8 mouse cellular contexts compared by ENCODE assay signal in genomic region chr11:49754958-49755665, GRCm38 (mm10). TPM values are rescaled to one million over a fixed set of nuclear protein-coding genes. Genes with fewer than 3 reads are reported as not detected.
DNase-seq lines count a peak whose midpoint lies in the region; ATAC-seq lines count a peak whose summit lies in the region.

No protein-coding gene starts in this region.

- WGBS in lung, embryonic 15.5 days: 28% methylated on average over 12 of the region's 12 CpGs

- no peaks in the 10 kb centered on the region for H3K9me3 ChIP-seq in lung, embryonic 15.5 days

- H3K27me3 ChIP-seq in lung, embryonic 15.5 days: no peaks in the 10 kb centered on the region

- no peak overlapping the region for H3K9ac ChIP-seq in lung, embryonic 15.5 days

- H3K4me2 ChIP-seq in lung, embryonic 15.5 days: peak overlapping the region; percentile 28; the same call in 1 of the 2 replicates

- peaks cover 17% of the 10 kb centered on the region for H3K4me1 ChIP-seq in lung, embryonic 15.5 days

- H3K4me3 ChIP-seq in lung, embryonic 15.5 days: no peak overlapping the region

- peak; percentile 84; the same call in 1 of the 2 replicates for ATAC-seq in lung, embryonic 15.5 days (ENCODE audit: borderline replicate concordance, extremely low read depth, low FRiP score, low TSS enrichment)
- ATAC-seq in activated CD4-positive, CD25-positive, alpha-beta regulatory T cell, adult 4 months: no peak

- peak overlapping the region; percentile 69 for H3K27ac ChIP-seq in lung, embryonic 15.5 days

- peak; percentile 27 for DNase-seq in NIH3T3 (ENCODE audit: low read depth)
- DNase-seq in gastrocnemius, adult 18-20 months (ENCODE audit: low spot score): peak; percentile 76
- peak; percentile 59 for DNase-seq in heart, postnatal 4 days
- no peak for DNase-seq in frontal cortex, postnatal 14 days (ENCODE audit: low spot score in 2 of 2)
- DNase-seq in urinary bladder, postnatal 4 days (ENCODE audit: low spot score in 2 of 2): no peak
- DNase-seq in layer of hippocampus, postnatal 14 days (ENCODE audit: low spot score in 2 of 2): no peak

- no peaks in the 10 kb centered on the region for H3K36me3 ChIP-seq in lung, embryonic 15.5 days

RNA-seq across cellular contexts. Expression of gene Gfpt2, which starts 38.9 kb away (rescaled TPM):
- 10 to 100 TPM in 1 of 2 experiments, 1 to 10 TPM in 1; 4.6 to 11.7 TPM for total RNA-seq in gastrocnemius, adult 18-20 months (2021)
- total RNA-seq in heart, postnatal 4 days (2021): 1 to 10 TPM; 9.1 to 9.3 TPM
- 10.3 and 10.6 TPM in 2 replicates for polyA plus RNA-seq in lung, embryonic 15.5 days (2015; fragmentation: Nextera tagmentation; extraction: Ambion mirVana)
- polyA plus RNA-seq in activated CD4-positive, CD25-positive, alpha-beta regulatory T cell, adult 4 months (2017; shearing (Covaris generic)): 1 to 10 TPM in 1 of 2 experiments, under 1 TPM in 1; 0.83 to 1.1 TPM
- 1 to 10 TPM; 6.6 to 7.9 TPM for total RNA-seq in layer of hippocampus, postnatal 14 days (2021)

RNA-seq across cellular contexts. Expression of gene Cnot6, which starts 42.6 kb away (rescaled TPM):
- 10 to 100 TPM; 10.4 to 10.7 TPM for total RNA-seq in gastrocnemius, adult 18-20 months (2021)
- total RNA-seq in heart, postnatal 4 days (2021): 10 to 100 TPM; 64.2 to 67.9 TPM
- polyA plus RNA-seq in lung, embryonic 15.5 days (2015; fragmentation: Nextera tagmentation; extraction: Ambion mirVana): 61.9 and 62.6 TPM in 2 replicates
- polyA plus RNA-seq in activated CD4-positive, CD25-positive, alpha-beta regulatory T cell, adult 4 months (2017; shearing (Covaris generic)): 10 to 100 TPM; 25.8 to 30.9 TPM
- 10 to 100 TPM; 47.6 to 49.8 TPM for total RNA-seq in layer of hippocampus, postnatal 14 days (2021)

Comparison
In these comparisons a context has a peak if more than half of its experiments do, and no peak if none do; other contexts are left out.
1. DNase-seq: peak in NIH3T3 (single experiment), gastrocnemius, adult 18-20 months (single experiment) and heart, postnatal 4 days (single experiment); none in frontal cortex, postnatal 14 days (0 of 2), urinary bladder, postnatal 4 days (0 of 2) and layer of hippocampus, postnatal 14 days (0 of 2).
2. RNA of gene Cnot6, which starts 42.6 kb away (total RNA-seq): 64.2 to 67.9 TPM in heart, postnatal 4 days and 47.6 to 49.8 TPM in layer of hippocampus, postnatal 14 days; 10.4 to 10.7 TPM in gastrocnemius, adult 18-20 months; every median in the first group is over 4 times any median in the second.